Mouse (Mus musculus) liver (tissue): ENCODE results near the gene Spns3.

Source experiments
- DNase-seq: peaks from one replicate; pipeline ENCODE4 v3.0.0-alpha.2; 2020; ENCODE audit warnings: mixed read lengths

Gene Spns3

GRCm38 (mm10) chr11:72447475-72447874 lies 102.8 kb downstream of the Spns3 start:
- no peak for DNase-seq

DNA sequence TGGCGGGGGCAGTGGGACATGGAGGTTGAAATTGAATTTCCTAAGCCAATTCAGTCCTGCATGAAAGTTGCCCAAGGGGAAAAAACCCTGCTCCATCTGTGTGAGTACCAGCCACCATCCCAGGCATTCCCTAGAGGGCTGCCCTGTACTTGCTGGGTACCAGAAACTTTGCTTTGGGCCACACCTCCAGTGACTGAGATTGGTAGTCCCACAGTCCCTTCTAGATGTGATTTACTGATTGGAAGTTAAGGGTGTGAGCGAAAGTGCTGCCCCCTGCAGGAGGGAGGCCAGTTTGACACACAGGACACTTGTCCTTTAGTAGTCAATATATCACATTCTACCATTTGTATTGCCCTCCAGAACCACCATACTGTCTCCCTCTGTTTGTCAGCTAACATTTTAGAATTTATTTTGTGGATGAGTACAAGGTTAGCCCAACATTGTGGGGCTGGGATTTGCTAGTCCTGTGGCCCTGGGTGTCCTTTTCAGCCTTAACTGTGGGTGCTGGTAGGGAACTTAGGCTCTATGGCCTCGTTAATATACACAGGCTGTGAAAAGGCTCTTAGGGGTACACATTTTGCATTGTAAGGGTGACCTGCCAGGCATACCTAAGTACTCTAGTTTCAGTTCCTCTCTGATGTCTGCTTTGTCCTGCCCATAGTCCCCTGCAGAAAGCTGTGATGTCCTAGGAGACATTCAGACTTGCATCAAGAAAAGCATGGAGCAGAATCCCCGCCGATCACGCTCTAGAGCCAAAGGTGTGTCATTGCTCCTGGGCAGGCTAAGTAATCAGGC lies 103.8 kb downstream of the Spns3 start:
- peak; percentile 44 for DNase-seq
